Mouse (Mus musculus) neural tube, embryonic 12.5 days (tissue): ENCODE measurements around the gene Tent4b. TPM values are rescaled to one million over a fixed set of nuclear protein-coding genes. Genes with fewer than 3 reads are reported as not detected.

Source experiments
- ATAC-seq: fragments of 200-750 bp; cut with Nextera tagmentation; 2 replicates; pipeline ENCODE4 v1.8.0; 2017; ENCODE audit warnings: low read depth, mild to moderate bottlenecking, moderate TSS enrichment, moderate library complexity; ENCODE audit not compliant: low FRiP score
- H3K27ac ChIP-seq: fragments of 300-500 bp; sonication (generic); 2 replicates; pipeline ENCODE4 v1.5.1; 2016
- H3K27me3 ChIP-seq: fragments of 300-500 bp; sonication (generic); replicated peaks from 2 replicates; pipeline ENCODE4 v1.6.1; 2016; ENCODE audit warnings: mild to moderate bottlenecking
- H3K36me3 ChIP-seq: fragments of 300-500 bp; sonication (generic); 2 replicates; pipeline ENCODE4 v1.6.1; 2016; ENCODE audit warnings: mild to moderate bottlenecking
- H3K4me1 ChIP-seq: fragments of 300-500 bp; sonication (generic); 2 replicates; pipeline ENCODE4 v1.6.1; 2016
- H3K4me2 ChIP-seq: fragments of 300-500 bp; sonication (generic); replicated peaks from 2 replicates; pipeline ENCODE4 v1.6.1; 2016; ENCODE audit warnings: mild to moderate bottlenecking
- H3K4me3 ChIP-seq: fragments of 300-500 bp; sonication (generic); 2 replicates; pipeline ENCODE4 v1.5.1; 2016
- H3K9ac ChIP-seq: fragments of 300-500 bp; sonication (generic); 2 replicates; pipeline ENCODE4 v1.6.1; 2016; ENCODE audit warnings: mild to moderate bottlenecking
- H3K9me3 ChIP-seq: fragments of 300-500 bp; sonication (generic); 2 replicates; pipeline ENCODE4 v1.6.1; 2016; ENCODE audit warnings: mild to moderate bottlenecking
- WGBS: fragments of 180-500 bp; shearing (Covaris S2); methylation state at CpG from one replicate; pipeline ENCODE4 v1.1.7; 2016; 5-methylcytosine and 5-hydroxymethylcytosine counted together
- polyA plus RNA-seq: library from polyadenylated mRNA; unstranded; fragments of >200 nt; fragmentation: Nextera tagmentation; extraction: Ambion mirVana; gene quantifications from 2 replicates; pipeline ENCODE4 v1.2.1, GENCODE M21; 2016

Tent4b gene
- polyA plus RNA-seq, 1 experiment from 2014 or later = 13.2 TPM

- H3K4me2 ChIP-seq = no peak overlapping the region
- WGBS = 77% methylated on average over 2 of the region's 2 CpGs
- H3K9ac ChIP-seq = no peak overlapping the region
- H3K4me3 ChIP-seq = no peak overlapping the region
- ATAC-seq = no peak
- H3K9me3 ChIP-seq = no peaks in the 10 kb centered on the region
- H3K4me1 ChIP-seq = no peaks in the 10 kb centered on the region; the same call in none of the 2 replicates
- H3K36me3 ChIP-seq = no peaks in the 10 kb centered on the region
- H3K27me3 ChIP-seq = no peaks in the 10 kb centered on the region
- H3K27ac ChIP-seq = no peak overlapping the region
Observed at GRCm38 (mm10) chr8:88237606-88238005, 38.6 kb downstream of the Tent4b start.

- Histone ChIP-seq H3K9ac (no peak overlapping the region), H3K9me3 (no peaks in the 10 kb centered on the region), H3K27ac (no peak overlapping the region), H3K36me3 (peaks cover 3% of the 10 kb centered on the region; the same call in 1 of the 2 replicates), H3K4me1 (no peaks in the 10 kb centered on the region; the same call in 1 of the 2 replicates), H3K4me3 (no peak overlapping the region), H3K4me2 (no peak overlapping the region), H3K27me3 (no peaks in the 10 kb centered on the region)
- 91% methylated on average over 5 of the region's 5 CpGs for WGBS
- no peak for ATAC-seq
Observed at GRCm38 (mm10) chr8:88239277-88239676, 40.3 kb downstream of the Tent4b start.

DNA sequence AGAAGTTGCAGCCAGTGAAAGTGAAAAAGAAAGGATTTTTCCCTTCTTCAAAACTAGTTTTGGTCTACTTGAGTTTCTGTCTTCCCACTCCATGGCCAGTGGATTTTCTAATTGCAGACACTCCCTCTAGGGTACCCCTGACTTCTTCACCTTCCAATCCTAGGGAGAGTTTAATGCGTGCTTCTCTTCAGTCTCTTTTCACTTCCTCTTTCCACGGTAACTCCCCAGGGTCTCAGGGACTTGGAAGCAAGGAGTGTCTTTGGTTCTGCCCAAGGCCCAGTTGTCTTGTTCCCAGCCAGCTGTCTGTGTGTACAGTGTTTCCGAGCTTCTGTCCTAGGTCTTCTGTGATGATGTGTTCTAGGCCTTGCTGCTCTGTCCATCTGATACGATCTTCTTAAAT is 42.9 kb downstream of the Tent4b start:
- Histone ChIP-seq H3K36me3 (peaks cover 8% of the 10 kb centered on the region), H3K4me1 (no peaks in the 10 kb centered on the region; the same call in 1 of the 2 replicates), H3K27ac (no peak overlapping the region), H3K9me3 (no peaks in the 10 kb centered on the region), H3K4me2 (no peak overlapping the region), H3K27me3 (no peaks in the 10 kb centered on the region), H3K4me3 (no peak overlapping the region), H3K9ac (no peak overlapping the region)
- no peak for ATAC-seq
- WGBS = 93% methylated on average over 4 of the region's 4 CpGs

DNA sequence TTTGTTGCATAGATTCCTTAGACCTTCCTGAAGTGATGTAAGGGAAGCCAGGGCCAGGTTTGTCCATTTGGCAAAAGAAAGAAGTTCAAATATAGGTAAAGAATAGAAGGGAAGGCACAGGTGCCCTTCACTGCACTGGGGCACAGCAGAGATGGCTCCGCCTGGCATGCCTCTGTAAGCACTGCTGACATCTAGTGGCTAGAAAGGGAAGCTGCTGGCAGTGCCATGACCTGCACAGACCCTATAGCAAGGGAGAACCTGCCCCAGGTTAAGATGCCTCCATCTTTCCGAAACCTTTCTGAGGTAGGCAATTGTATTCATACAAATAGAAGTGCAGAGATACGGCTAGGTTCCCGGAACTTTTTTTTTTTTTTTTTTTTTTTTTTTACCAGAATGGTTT is 45.3 kb downstream of the Tent4b start:
- Histone ChIP-seq H3K4me2 (no peak overlapping the region), H3K4me3 (no peak overlapping the region), H3K4me1 (no peaks in the 10 kb centered on the region), H3K27me3 (no peaks in the 10 kb centered on the region), H3K9me3 (no peaks in the 10 kb centered on the region), H3K36me3 (peaks cover 22% of the 10 kb centered on the region), H3K9ac (no peak overlapping the region), H3K27ac (no peak overlapping the region)
- ATAC-seq = no peak
- WGBS = 71% methylated on average over 4 of the region's 4 CpGs

- ATAC-seq = no peak
- no peaks in the 10 kb centered on the region for H3K9me3 ChIP-seq
Observed at GRCm38 (mm10) chr8:88252791-88253190, 53.8 kb downstream of the Tent4b start.

GRCm38 (mm10) chr8:88254957-88255356 is 55.9 kb downstream of the Tent4b start:
- Histone ChIP-seq H3K4me2 (no peak overlapping the region), H3K27ac (no peak overlapping the region), H3K27me3 (no peaks in the 10 kb centered on the region), H3K4me3 (no peak overlapping the region), H3K4me1 (no peaks in the 10 kb centered on the region), H3K9me3 (no peaks in the 10 kb centered on the region), H3K9ac (no peak overlapping the region), H3K36me3 (peaks cover 34% of the 10 kb centered on the region)
- ATAC-seq = no peak
- 90% methylated on average over 7 of the region's 7 CpGs for WGBS

More at GRCm38 (mm10) chr8:88252791-88253190, 53.8 kb downstream of the Tent4b start:
- Histone ChIP-seq H3K4me1 (no peaks in the 10 kb centered on the region), H3K9ac (no peak overlapping the region), H3K27me3 (no peaks in the 10 kb centered on the region), H3K4me2 (no peak overlapping the region), H3K36me3 (peaks cover 48% of the 10 kb centered on the region), H3K27ac (no peak overlapping the region), H3K4me3 (no peak overlapping the region)
- 89% methylated on average over 3 of the region's 3 CpGs for WGBS

GRCm38 (mm10) chr8:88258024-88258423 is 59.0 kb downstream of the Tent4b start:
- Histone ChIP-seq H3K4me3 (no peak overlapping the region), H3K4me2 (no peak overlapping the region), H3K36me3 (peaks cover 13% of the 10 kb centered on the region), H3K27ac (no peak overlapping the region), H3K27me3 (no peaks in the 10 kb centered on the region), H3K9me3 (no peaks in the 10 kb centered on the region), H3K4me1 (no peaks in the 10 kb centered on the region), H3K9ac (no peak overlapping the region)
- ATAC-seq = no peak
- 74% methylated on average over 6 of the region's 6 CpGs for WGBS

DNA sequence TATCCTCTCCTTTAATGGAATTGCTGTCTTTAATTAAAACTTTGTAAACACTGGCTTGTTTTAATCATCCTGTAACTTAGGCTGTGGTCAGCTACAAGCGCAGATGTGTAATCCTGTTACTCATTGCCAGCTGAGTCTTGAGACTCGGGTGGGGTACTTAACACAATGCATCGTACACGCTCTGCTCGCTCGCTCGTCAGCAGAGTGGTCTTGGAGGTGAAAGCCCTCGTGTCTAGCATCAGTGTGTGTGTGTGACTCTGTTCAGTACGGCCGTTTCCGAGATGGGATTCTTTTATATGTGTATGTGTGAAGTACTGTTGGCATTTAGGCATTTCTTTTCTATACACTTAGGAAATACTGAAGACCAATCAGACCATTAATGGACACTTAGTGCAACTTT is 59.5 kb downstream of the Tent4b start:
- no peak overlapping the region for H3K4me3 ChIP-seq
- ATAC-seq = no peak
- 87% methylated on average over 11 of the region's 11 CpGs for WGBS

DNA sequence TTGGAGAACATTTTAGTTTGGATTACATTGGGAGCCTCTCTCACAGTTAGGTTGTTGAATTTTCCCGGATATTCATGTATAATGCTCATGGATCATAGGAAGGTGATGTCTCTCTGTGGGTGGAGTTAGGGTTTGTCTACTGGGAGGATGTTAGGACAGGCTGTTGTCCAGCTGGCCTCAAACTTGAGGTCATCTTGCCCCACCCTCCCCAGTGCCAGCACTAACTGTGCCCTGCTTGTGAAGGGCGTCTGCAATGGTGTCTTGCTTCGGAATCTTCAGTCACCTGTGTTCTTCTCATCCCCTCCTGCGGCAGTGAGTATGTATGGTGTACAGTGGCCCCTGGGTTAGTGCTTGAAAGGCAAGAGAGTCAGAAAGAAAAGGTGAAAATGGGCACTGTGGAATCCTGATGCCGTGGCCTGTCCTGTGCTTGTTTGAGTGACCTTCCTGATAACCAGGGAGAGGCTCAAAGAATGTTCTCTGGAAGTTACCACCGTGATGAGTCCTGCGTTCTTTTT is 61.5 kb downstream of the Tent4b start:
- Histone ChIP-seq H3K4me1 (peaks cover 3% of the 10 kb centered on the region; the same call in 1 of the 2 replicates), H3K4me3 (no peak overlapping the region), H3K9ac (no peak overlapping the region), H3K36me3 (peaks cover 13% of the 10 kb centered on the region), H3K4me2 (no peak overlapping the region), H3K27me3 (no peaks in the 10 kb centered on the region), H3K27ac (no peak overlapping the region), H3K9me3 (no peaks in the 10 kb centered on the region)
- WGBS = 93% methylated on average over 7 of the region's 7 CpGs
- ATAC-seq = no peak

More for the DNA sequence above, 59.5 kb downstream of the Tent4b start:
- H3K27me3 ChIP-seq = no peaks in the 10 kb centered on the region
- H3K36me3 ChIP-seq = peaks cover 13% of the 10 kb centered on the region
- H3K9me3 ChIP-seq = no peaks in the 10 kb centered on the region
- no peak overlapping the region for H3K9ac ChIP-seq
- H3K4me1 ChIP-seq = peaks cover 2% of the 10 kb centered on the region; the same call in 1 of the 2 replicates
- no peak overlapping the region for H3K4me2 ChIP-seq
- H3K27ac ChIP-seq = no peak overlapping the region

DNA sequence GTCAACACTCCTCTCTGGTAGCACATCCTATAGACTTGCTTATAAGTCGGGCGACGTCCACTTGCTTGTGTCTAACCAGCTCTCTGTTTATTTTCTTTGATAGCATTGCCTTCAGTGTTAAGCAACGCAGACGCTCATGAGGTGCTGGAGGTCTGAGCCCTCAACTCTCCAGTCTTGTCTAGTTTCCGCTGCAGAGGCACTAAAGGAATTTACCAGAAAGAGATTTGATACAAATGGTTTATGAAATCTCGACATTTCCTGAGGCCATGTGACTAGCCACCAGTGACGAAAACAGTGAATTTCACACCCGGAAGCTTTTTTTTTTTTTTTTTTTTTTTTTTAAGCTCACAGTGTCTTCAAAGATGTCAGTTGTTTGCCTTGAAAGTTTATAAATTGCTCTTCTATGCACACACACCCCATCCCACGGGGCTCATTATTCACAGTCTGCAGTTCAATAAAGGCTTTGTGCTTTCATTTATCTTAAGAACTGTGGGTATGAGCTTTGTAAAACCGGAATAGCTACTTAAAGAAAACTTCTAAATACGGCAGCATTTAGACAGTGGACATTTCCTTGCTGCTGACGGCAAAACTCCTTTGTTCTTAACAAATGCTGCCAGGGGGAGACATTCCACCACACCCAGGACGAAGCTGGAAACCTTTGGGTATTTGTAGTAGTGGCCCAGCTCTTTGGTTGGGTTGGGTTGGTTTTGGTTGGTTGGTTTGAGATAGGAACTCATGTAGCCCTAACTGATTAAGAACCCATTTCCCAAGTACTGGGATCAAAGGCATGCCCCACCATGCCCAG is 64.0 kb downstream of the Tent4b start:
- Histone ChIP-seq H3K4me2 (no peak overlapping the region), H3K9me3 (no peaks in the 10 kb centered on the region), H3K27me3 (no peaks in the 10 kb centered on the region), H3K4me3 (no peak overlapping the region), H3K36me3 (no peaks in the 10 kb centered on the region), H3K9ac (no peak overlapping the region), H3K4me1 (peaks cover 3% of the 10 kb centered on the region; the same call in 1 of the 2 replicates), H3K27ac (no peak overlapping the region)
- 51% methylated on average over 14 of the region's 14 CpGs for WGBS
- no peak for ATAC-seq

DNA sequence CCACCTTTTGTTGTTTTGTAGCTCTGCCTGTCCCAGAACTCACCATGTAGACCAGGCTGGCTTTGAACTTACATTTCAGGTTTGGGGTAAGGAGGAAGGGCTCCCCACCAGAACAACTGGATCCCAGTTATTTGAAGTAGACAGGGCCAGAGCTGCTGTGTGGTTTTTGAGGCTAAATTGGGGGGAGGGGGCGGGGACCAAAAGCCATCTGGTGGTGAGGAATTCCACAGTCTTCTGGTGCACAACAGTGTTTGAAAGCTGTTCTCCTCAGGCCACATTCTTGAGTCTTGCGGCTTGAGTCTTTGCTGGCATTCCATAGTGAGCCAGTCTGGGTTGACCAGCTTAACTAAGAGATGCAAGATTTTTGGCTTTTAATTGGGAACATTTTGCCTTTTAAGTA is 66.5 kb downstream of the Tent4b start:
- peaks cover 3% of the 10 kb centered on the region; the same call in 1 of the 2 replicates for H3K4me1 ChIP-seq

GRCm38 (mm10) chr8:88266170-88266800 is 67.3 kb downstream of the Tent4b start:
- no peak for ATAC-seq
- Histone ChIP-seq H3K4me3 (no peak overlapping the region), H3K4me2 (no peak overlapping the region), H3K9me3 (no peaks in the 10 kb centered on the region), H3K4me1 (peaks cover 3% of the 10 kb centered on the region; the same call in 1 of the 2 replicates), H3K9ac (no peak overlapping the region), H3K27ac (no peak overlapping the region), H3K36me3 (no peaks in the 10 kb centered on the region), H3K27me3 (no peaks in the 10 kb centered on the region)
- WGBS = 58% methylated on average over 10 of the region's 10 CpGs

More for the DNA sequence above, 66.5 kb downstream of the Tent4b start:
- 8% methylated on average over 2 of the region's 2 CpGs for WGBS
- no peak overlapping the region for H3K27ac ChIP-seq
- no peaks in the 10 kb centered on the region for H3K36me3 ChIP-seq
- no peaks in the 10 kb centered on the region for H3K9me3 ChIP-seq
- no peak for ATAC-seq
- no peak overlapping the region for H3K4me2 ChIP-seq
- H3K9ac ChIP-seq = no peak overlapping the region
- no peaks in the 10 kb centered on the region for H3K27me3 ChIP-seq
- H3K4me3 ChIP-seq = no peak overlapping the region
